8 mouse cellular contexts compared by ENCODE assay signal in the genomic region with DNA sequence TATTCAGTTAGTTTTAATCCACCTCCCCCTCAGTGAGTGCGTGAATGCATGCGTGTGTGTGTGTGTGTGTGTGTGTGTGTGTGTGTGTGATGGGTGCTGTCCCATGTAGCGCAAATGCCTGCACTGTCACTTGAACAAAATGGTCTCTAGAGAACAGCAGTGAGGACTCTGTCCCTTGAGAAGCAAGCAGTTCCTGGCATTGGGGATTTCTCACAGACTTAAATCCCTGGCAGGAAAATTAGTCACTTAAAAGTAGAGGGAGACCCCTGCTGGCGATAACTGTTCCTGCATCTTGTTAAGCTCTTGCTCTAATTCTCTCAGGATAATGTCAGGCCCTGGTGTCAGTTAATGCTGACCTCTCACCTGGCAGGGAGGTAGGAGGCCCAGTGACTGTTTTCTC. TPM values are rescaled to one million over a fixed set of nuclear protein-coding genes. Genes with fewer than 3 reads are reported as not detected.
A peak's percentile ranks its signal among the peaks of the same experiment; 100 is the strongest.
DNase-seq lines count a peak whose midpoint lies in the region; ATAC-seq and TF ChIP-seq lines count a peak whose summit lies in the region.

No protein-coding gene starts in this region.

- TF ChIP-seq POLR2A in spleen, adult 2 months (IDR thresholded peaks at IDR 0.05; ENCODE audit: low read depth, low read length), result no peak

- H3K4me2 ChIP-seq in intestine, embryonic 15.5 days (replicated peaks), result no peak overlapping the region
- no peak overlapping the region for H3K4me2 ChIP-seq in midbrain, embryonic 14.5 days (ENCODE audit: low read length)
- no peak overlapping the region for H3K4me2 ChIP-seq in stomach, embryonic 16.5 days (ENCODE audit: low read depth, low read length)

- no peak overlapping the region for H3K9ac ChIP-seq in intestine, embryonic 15.5 days
- H3K9ac ChIP-seq in midbrain, embryonic 14.5 days (replicated peaks; ENCODE audit: low read length), result no peak overlapping the region
- no peak overlapping the region for H3K9ac ChIP-seq in stomach, embryonic 16.5 days (ENCODE audit: low read length)

- no peaks in the 10 kb centered on the region for H3K4me1 ChIP-seq in spleen, adult 2 months (ENCODE audit: control insufficient read depth, insufficient read depth, insufficient read length)
- H3K4me1 ChIP-seq in intestine, embryonic 15.5 days (replicated peaks), result 0 out of 2 replicates have a peak, but pooled peaks cover 4% of the 10 kb centered on the region
- peaks cover 8% of the 10 kb centered on the region for H3K4me1 ChIP-seq in midbrain, embryonic 14.5 days (ENCODE audit: control insufficient read depth, insufficient read depth, low read length)
- no peaks in the 10 kb centered on the region for H3K4me1 ChIP-seq in stomach, embryonic 16.5 days (ENCODE audit: control insufficient read depth, insufficient read depth, low read length)

- no peaks in the 10 kb centered on the region for H3K9me3 ChIP-seq in intestine, embryonic 15.5 days
- no peaks in the 10 kb centered on the region for H3K9me3 ChIP-seq in midbrain, embryonic 14.5 days (ENCODE audit: control insufficient read depth, low read length)
- no peaks in the 10 kb centered on the region for H3K9me3 ChIP-seq in stomach, embryonic 16.5 days (replicated peaks; ENCODE audit: control insufficient read depth, low read length)

- peak; percentile 8 to 40 for DNase-seq in spleen, adult 2 months (ENCODE audit: low read depth in 1 of 2, low spot score in 2 of 2)
- DNase-seq in spleen, adult 12 weeks (ENCODE audit: low spot score), result no peak
- DNase-seq in cerebellum, adult 9-10 months, result peak; percentile 97
- peak; percentile 57 to 75 for DNase-seq in frontal cortex, postnatal 10 days (ENCODE audit: low spot score in 2 of 2)
- DNase-seq in left cerebral cortex, postnatal 14 days (ENCODE audit: low spot score in 2 of 2), result peak; percentile 91 to 92
- peak; percentile 95 for DNase-seq in midbrain, embryonic 14.5 days

- WGBS in spleen, adult 2 months, result 75% methylated on average over 4 of the region's 4 CpGs
- 40% methylated on average over 4 of the region's 4 CpGs for WGBS in intestine, embryonic 15.5 days
- WGBS in midbrain, embryonic 14.5 days, result 52% methylated on average over 4 of the region's 4 CpGs
- 55% methylated on average over 4 of the region's 4 CpGs for WGBS in stomach, embryonic 16.5 days

- intact Hi-C loops in left cerebral cortex, postnatal 14 days (cut with DNase I), result loop anchor here (2.0 to 10.0 kb wide), 2 partner anchors 121 to 311 kb away; no protein-coding TSS in a partner anchor

- no peaks in the 10 kb centered on the region for H3K27me3 ChIP-seq in spleen, adult 2 months (ENCODE audit: control insufficient read depth, insufficient read depth, low read length)
- no peaks in the 10 kb centered on the region for H3K27me3 ChIP-seq in intestine, embryonic 15.5 days (replicated peaks)
- H3K27me3 ChIP-seq in midbrain, embryonic 14.5 days (ENCODE audit: control insufficient read depth, insufficient read depth, low read length), result no peaks in the 10 kb centered on the region
- H3K27me3 ChIP-seq in stomach, embryonic 16.5 days (ENCODE audit: control insufficient read depth, insufficient read depth, low read length), result no peaks in the 10 kb centered on the region

- no peak overlapping the region for H3K4me3 ChIP-seq in spleen, adult 2 months (ENCODE audit: extremely low read depth, insufficient read depth, insufficient read length)
- no peak overlapping the region for H3K4me3 ChIP-seq in intestine, embryonic 15.5 days (replicated peaks)
- H3K4me3 ChIP-seq in midbrain, embryonic 14.5 days (replicated peaks; ENCODE audit: low read depth, low read length), result no peak overlapping the region
- H3K4me3 ChIP-seq in stomach, embryonic 16.5 days (replicated peaks; ENCODE audit: low read length), result no peak overlapping the region

- H3K27ac ChIP-seq in spleen, adult 2 months (ENCODE audit: insufficient read depth, low read length), result no peak overlapping the region
- H3K27ac ChIP-seq in intestine, embryonic 15.5 days, result no peak overlapping the region
- H3K27ac ChIP-seq in midbrain, embryonic 14.5 days (replicated peaks; ENCODE audit: low read depth, low read length), result no peak overlapping the region
- no peak overlapping the region for H3K27ac ChIP-seq in stomach, embryonic 16.5 days (ENCODE audit: low read length)

- TF ChIP-seq CTCF in spleen, adult 2 months (IDR thresholded peaks at IDR 0.05; ENCODE audit: extremely low read depth, insufficient read depth, insufficient read length, insufficient replicate concordance), result peak; percentile 11; the same call in 1 of the 2 replicates

- ATAC-seq in intestine, embryonic 15.5 days, result peak; percentile 54; the same call in 1 of the 2 replicates
- no peak for ATAC-seq in midbrain, embryonic 14.5 days (ENCODE audit: low FRiP score, low TSS enrichment)
- peak; percentile 31; the same call in 1 of the 2 replicates for ATAC-seq in stomach, embryonic 16.5 days (ENCODE audit: insufficient read depth, low FRiP score)

- H3K36me3 ChIP-seq in spleen, adult 2 months (ENCODE audit: control insufficient read depth, insufficient read depth, low read length), result 0 out of 2 replicates have a peak, but pooled peaks cover 2% of the 10 kb centered on the region
- peaks cover 3% of the 10 kb centered on the region for H3K36me3 ChIP-seq in intestine, embryonic 15.5 days
- H3K36me3 ChIP-seq in midbrain, embryonic 14.5 days (ENCODE audit: control insufficient read depth, insufficient read depth, low read length), result peaks cover 34% of the 10 kb centered on the region
- H3K36me3 ChIP-seq in stomach, embryonic 16.5 days (ENCODE audit: control insufficient read depth, insufficient read depth, low read length), result no peaks in the 10 kb centered on the region; the same call in 1 of the 2 replicates

RNA-seq across cellular contexts. Expression of a gene that starts 36.2 kb away (rescaled TPM):
- 23.9 and 30.7 TPM in 2 replicates for polyA plus RNA-seq in spleen, adult 2 months (2012; rRNA removed)
- polyA plus RNA-seq in intestine, embryonic 15.5 days (2015; fragmentation: Nextera tagmentation; extraction: Ambion mirVana), result 92.9 and 93.6 TPM in 2 replicates
- 10 to 100 TPM; 53.6 to 55.7 TPM for total RNA-seq in left cerebral cortex, postnatal 14 days (2021)
- 61.0 and 69.9 TPM in 2 replicates for polyA plus RNA-seq in midbrain, embryonic 14.5 days (2014; fragmentation: Nextera tagmentation; extraction: Ambion mirVana)
- polyA plus RNA-seq in stomach, embryonic 16.5 days (2015; fragmentation: Nextera tagmentation; extraction: Ambion mirVana), result 93.6 and 95.7 TPM in 2 replicates
